Mouse (Mus musculus) macrophage (primary cell): ENCODE data around the gene Cic. TPM values are rescaled to one million over a fixed set of nuclear protein-coding genes. Genes with fewer than 3 reads are reported as not detected.

ENCODE experiments used
- H3K27ac ChIP-seq: fragments of 350-480 bp; formaldehyde crosslinking; 2 replicates; pipeline ENCODE4 v1.9.0; 2021
- H3K36me3 ChIP-seq: fragments of 350-480 bp; formaldehyde crosslinking; 2 replicates; pipeline ENCODE4 v1.9.0; 2021; ENCODE audit errors: inconsistent target
- H3K4me3 ChIP-seq: fragments of 350-480 bp; formaldehyde crosslinking; 2 replicates; pipeline ENCODE4 v1.9.0; 2021; ENCODE audit errors: inconsistent target
- H3K79me2 ChIP-seq: fragments of 350-480 bp; formaldehyde crosslinking; 2 replicates; pipeline ENCODE4 v1.9.0; 2021; ENCODE audit errors: inconsistent target
- WGBS: methylation state at CpG from one replicate; pipeline ENCODE4 v1.1.7; 2026; ENCODE audit warnings: inconsistent platforms; ENCODE audit not compliant: missing documents; 5-methylcytosine and 5-hydroxymethylcytosine counted together
- polyA plus RNA-seq: library from polyadenylated mRNA; stranded (reverse); fragments of 250-400 nt; gene quantifications from 3 replicates; pipeline ENCODE4 v1.2.4, GENCODE M21; 2018; ENCODE audit warnings: inconsistent platforms

Gene Cic
- polyA plus RNA-seq, 1 experiment from 2014 or later = 139 TPM

GRCm38 (mm10) chr7:25292107-25292506 is 24.6 kb downstream of the Cic start:
- 89% methylated on average over 7 of the region's 7 CpGs for WGBS

GRCm38 (mm10) chr7:25293191-25293739 is 25.8 kb downstream of the Cic start:
- WGBS = 92% methylated on average over 10 of the region's 10 CpGs
- Histone ChIP-seq H3K4me3 (no peak overlapping the region), H3K36me3 (peaks cover 50% of the 10 kb centered on the region), H3K79me2 (no peaks in the 10 kb centered on the region), H3K27ac (no peak overlapping the region)

More at GRCm38 (mm10) chr7:25292107-25292506, 24.6 kb downstream of the Cic start:
- peaks cover 2% of the 10 kb centered on the region; the same call in 1 of the 2 replicates for H3K79me2 ChIP-seq
- H3K36me3 ChIP-seq = peaks cover 61% of the 10 kb centered on the region
- H3K27ac ChIP-seq = no peak overlapping the region
- H3K4me3 ChIP-seq = no peak overlapping the region

DNA sequence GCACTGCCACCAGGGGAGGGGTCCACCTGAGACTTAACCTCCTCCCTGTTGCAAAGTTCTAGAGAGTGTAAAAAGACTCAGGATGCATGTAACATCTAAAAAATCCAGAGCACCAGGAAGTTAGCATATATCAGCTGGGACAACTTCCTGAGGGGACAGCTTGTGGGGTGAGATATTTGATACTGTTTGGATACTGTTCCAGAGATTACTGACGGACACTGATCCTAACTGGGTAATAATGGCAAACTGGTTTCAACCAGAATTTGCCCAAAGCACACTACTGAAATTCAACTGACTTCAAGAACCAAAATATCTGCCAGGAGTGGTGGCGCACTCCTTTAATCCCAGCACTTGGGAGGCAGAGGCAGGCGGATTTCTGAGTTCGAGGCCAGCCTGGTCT is 27.0 kb downstream of the Cic start:
- Histone ChIP-seq H3K36me3 (peaks cover 37% of the 10 kb centered on the region), H3K27ac (no peak overlapping the region), H3K4me3 (no peak overlapping the region), H3K79me2 (no peaks in the 10 kb centered on the region)
- 97% methylated on average over 3 of the region's 4 CpGs for WGBS

GRCm38 (mm10) chr7:25294960-25295722 is 27.6 kb downstream of the Cic start:
- 86% methylated on average over 12 of the region's 12 CpGs for WGBS
- H3K4me3 ChIP-seq = no peak overlapping the region
- no peaks in the 10 kb centered on the region for H3K79me2 ChIP-seq
- peaks cover 31% of the 10 kb centered on the region for H3K36me3 ChIP-seq
- H3K27ac ChIP-seq = no peak overlapping the region

DNA sequence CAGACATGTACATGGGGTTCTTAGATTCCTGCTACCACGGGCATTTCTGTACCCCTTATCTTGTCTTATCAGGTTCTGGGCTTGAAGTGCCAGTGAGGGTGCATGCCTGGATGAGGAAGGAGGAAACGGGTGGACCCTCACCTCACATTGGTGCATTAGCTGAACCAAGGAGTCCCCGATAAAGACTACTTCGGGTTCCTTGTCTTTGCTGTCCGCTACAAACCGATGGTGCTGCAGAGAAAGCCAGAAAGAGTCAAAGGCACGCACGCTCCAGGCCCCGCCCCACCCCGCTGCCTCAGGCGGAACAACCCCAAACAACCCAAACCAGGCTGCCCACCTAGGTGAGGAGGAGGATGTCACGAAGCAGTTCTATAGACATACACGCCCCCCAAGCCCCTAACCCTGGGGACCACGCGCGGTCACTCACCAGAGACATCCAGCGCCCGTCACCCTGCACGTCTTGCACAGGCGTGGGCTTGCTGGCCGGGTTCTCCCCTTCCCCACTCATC is 29.5 kb downstream of the Cic start:
- H3K79me2 ChIP-seq = no peaks in the 10 kb centered on the region
- 10% methylated on average over 20 of the region's 21 CpGs for WGBS
- peak overlapping the region; percentile 52 for H3K4me3 ChIP-seq
- no peak overlapping the region for H3K27ac ChIP-seq
- H3K36me3 ChIP-seq = peaks cover 17% of the 10 kb centered on the region; the same call in 1 of the 2 replicates

DNA sequence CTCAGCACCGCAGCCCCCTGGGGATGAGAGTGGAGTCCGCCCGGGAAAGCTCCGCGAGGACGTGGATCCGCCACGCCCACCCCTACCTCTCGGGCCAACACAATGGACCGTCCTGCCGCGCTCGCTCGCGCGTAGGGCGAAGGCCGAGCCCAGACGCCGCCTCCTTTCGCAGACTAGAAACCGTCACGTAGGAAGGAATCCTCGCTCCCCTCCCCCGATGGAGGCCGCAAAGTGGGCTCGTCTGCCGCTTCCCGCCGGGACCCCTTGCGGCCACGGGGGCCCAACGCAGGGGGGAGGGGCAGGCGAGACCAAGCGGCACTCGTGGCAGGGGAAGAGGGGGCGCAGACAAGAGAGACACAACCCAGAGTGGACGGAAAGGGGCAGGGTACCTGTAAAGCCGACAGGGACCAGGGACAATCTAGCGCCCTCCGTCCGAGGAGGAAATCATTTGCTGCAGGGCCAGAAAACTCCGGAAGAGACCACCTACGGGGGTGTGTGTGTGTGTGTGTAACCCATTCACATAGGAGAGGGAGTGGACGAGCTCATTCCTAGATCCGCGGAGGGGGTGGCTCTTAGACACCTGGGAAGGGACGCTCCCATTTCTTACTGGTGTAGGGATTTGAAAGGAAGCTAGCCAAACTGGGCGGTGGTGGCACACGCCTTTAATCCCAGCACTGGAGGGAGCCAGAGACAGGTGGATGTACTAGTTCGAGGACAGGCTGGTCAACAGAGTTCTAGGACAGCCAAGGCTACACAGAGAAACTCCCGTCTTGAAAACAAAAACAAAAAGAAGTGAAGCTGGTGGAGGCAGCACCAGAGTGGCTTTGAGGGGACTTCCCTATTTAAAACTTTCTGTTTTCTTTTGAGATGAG is 30.2 kb downstream of the Cic start, which contains the start of gene Pafah1b3:
Gene Pafah1b3, minus strand, starts transcription at position 533 of the 872 bp plus-strand sequence.
- Histone ChIP-seq H3K79me2 (no peaks in the 10 kb centered on the region), H3K4me3 (peak within 1 kb of the TSS; percentile 52), H3K36me3 (peaks cover 11% of the 10 kb centered on the region; the same call in 1 of the 2 replicates), H3K27ac (peak within 1 kb of the TSS; percentile 52)
- WGBS = 2% methylated on average over 52 of the region's 52 CpGs

DNA sequence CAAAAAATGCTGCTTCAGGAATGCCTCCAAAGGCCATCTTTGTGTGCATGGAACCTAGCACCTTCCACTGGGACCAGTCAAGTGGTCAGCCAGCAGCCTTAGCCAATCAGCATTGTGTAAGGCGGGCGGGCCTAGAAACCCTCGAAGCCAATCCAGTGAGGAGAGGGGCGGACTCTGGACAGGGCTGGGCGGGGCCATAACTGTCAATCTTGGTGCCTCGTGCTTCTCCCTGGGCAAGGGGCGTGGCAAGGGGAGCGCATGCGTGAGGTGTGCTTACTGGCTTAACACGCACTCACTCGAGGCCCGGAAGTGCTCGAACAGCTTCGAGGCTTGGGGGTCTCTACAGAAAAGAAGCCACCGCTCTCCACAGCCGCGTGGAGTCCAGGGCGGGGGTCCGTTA is 33.6 kb downstream of the Cic start, which contains the start of gene Prr19:
Gene Prr19, plus strand, starts transcription at position 349 of the 400 bp plus-strand sequence.
- Histone ChIP-seq H3K27ac (no peak within 1 kb of the TSS), H3K79me2 (no peaks in the 10 kb centered on the region), H3K36me3 (no peaks in the 10 kb centered on the region), H3K4me3 (no peak within 1 kb of the TSS)
- 88% methylated on average over 12 of the region's 19 CpGs for WGBS

DNA sequence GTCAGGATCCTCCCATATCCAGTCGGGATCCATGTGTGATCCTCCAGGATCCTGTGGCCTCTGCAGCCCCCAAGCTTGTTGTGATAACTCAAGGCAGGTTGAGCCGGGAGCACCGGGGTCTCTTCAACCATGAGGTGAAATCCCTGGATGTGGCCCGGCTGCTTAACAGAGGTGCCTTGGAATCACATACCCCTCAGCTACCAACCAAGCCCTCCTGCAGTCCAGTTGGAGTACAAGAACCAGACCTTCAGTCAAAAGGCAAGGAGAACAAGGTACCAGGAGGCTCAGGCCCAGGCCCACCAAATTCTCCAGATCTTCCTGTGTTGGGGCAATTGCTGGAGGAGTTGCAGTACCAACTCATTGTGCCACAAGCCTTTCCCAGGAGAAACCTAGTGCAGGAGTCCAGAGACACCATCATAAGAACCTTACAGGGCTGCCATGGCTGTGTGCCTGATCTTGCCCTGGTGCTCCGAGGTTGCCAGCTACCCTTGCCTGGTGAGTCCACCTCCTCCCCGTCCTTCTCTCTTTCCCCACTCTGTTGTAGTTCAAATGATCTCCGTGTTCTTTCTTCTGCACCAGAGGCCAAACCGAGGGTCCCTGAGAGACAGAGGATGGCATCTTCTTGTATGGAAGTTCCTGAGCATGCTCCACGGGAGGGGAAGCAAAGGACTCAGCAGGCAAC is 35.6 kb downstream of the Cic start:
- Histone ChIP-seq H3K27ac (no peak overlapping the region), H3K36me3 (no peaks in the 10 kb centered on the region), H3K4me3 (no peak overlapping the region), H3K79me2 (no peaks in the 10 kb centered on the region)
- WGBS = 69% methylated on average over 9 of the region's 9 CpGs

GRCm38 (mm10) chr7:25303685-25304006 is 36.1 kb downstream of the Cic start:
- H3K36me3 ChIP-seq = no peaks in the 10 kb centered on the region
- WGBS = 88% methylated on average over 3 of the region's 3 CpGs
- H3K27ac ChIP-seq = no peak overlapping the region

DNA sequence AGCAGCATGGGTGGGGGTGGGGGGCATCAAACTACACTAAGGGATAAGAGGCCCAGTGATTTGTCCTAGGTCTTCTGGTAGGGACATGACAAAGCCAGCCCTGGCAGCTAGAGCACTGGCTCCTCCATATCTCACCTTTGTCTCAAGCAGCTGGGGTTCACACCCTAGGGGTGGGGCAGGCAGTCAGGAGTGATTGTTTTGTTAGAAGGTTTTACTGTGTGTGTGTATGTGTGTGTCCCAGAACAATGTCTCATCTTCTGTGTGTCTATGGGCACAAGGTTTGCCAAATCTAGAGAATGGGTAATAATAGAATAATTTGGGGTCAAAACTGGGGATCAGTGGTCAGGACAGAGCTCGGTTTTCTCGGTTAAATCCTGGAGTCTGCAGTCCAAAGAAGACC is 38.0 kb downstream of the Cic start:
- Histone ChIP-seq H3K36me3 (no peaks in the 10 kb centered on the region), H3K27ac (no peak overlapping the region), H3K79me2 (no peaks in the 10 kb centered on the region), H3K4me3 (no peak overlapping the region)
- WGBS = 5% methylated on average over 2 of the region's 2 CpGs

More at GRCm38 (mm10) chr7:25303685-25304006, 36.1 kb downstream of the Cic start:
- no peaks in the 10 kb centered on the region for H3K79me2 ChIP-seq
- H3K4me3 ChIP-seq = no peak overlapping the region

- 4% methylated on average over 25 of the region's 47 CpGs for WGBS
- Histone ChIP-seq H3K27ac (no peak within 1 kb of the TSS), H3K79me2 (no peaks in the 10 kb centered on the region), H3K36me3 (no peaks in the 10 kb centered on the region), H3K4me3 (no peak within 1 kb of the TSS)
These were observed 38.6 kb downstream of the Cic start, which contains the start of gene Tmem145 for GRCm38 (mm10) chr7:25305956-25306613. TSS of gene Tmem145 (plus strand) at chr7:25306106.

- WGBS = 46% methylated on average over 2 of the region's 2 CpGs
- H3K27ac ChIP-seq = no peak overlapping the region
- H3K4me3 ChIP-seq = no peak overlapping the region
- H3K79me2 ChIP-seq = no peaks in the 10 kb centered on the region
- H3K36me3 ChIP-seq = no peaks in the 10 kb centered on the region
These were observed 39.1 kb downstream of the Cic start for GRCm38 (mm10) chr7:25306614-25306996.

DNA sequence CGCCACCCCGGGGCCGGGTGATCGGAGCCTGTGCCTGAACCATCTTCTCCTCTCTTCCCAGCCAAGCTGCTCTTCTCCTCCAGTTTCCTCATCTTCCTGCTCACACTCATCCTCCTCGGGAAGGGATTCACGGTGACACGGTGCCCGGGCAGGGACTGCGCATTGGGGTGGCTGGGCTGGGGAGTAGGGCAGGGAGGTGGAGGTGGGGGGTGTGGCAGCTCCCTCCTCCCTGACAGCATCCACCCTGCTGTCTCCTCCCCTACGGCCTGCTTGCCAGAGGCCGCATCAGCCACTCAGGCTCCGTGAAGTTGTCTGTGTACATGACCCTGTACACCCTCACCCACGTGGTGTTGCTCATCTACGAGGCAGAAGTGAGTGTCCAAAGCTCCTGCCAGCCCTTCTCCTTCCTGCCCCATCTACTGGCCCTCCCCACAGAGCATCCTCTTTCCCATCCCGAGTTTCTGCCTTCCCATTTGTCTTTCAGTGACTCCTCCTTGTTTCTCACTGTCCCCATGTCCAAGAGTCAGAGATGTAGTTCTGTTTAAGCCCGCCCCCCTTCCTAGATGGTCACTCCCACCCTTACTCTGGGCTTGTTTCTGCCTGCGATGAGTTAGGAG is 41.3 kb downstream of the Cic start:
- Histone ChIP-seq H3K27ac (no peak overlapping the region), H3K4me3 (no peak overlapping the region), H3K36me3 (no peaks in the 10 kb centered on the region), H3K79me2 (no peaks in the 10 kb centered on the region)
- 63% methylated on average over 17 of the region's 17 CpGs for WGBS
